Mouse (Mus musculus) kidney, adult 2 months (tissue): ENCODE results near the gene Spp2.

Source experiments
- CTCF ChIP-seq: fragments of 200-500 bp; conservative IDR thresholded peaks from 2 replicates; pipeline ENCODE4 v1.5.1; 2011; ENCODE audit warnings: low read depth, mild to moderate bottlenecking, control low read depth, low read length, moderate library complexity, mixed read lengths; ENCODE audit not compliant: insufficient read depth, insufficient read length
- POLR2A ChIP-seq: fragments of 200-500 bp; IDR thresholded peaks from one replicate; pipeline ENCODE4 v1.6.1; 2011; ENCODE audit warnings: low read depth, low read length, control low read depth

- TF ChIP-seq CTCF (peak; percentile 81), POLR2A (no peak)
Observed at GRCm38 (mm10) chr1:88357458-88358090, 49.2 kb upstream of the Spp2 start.
